Mouse (Mus musculus) brown adipose tissue, adult 24 weeks (tissue): ENCODE results near the gene Carns1. TPM values are rescaled to one million over a fixed set of nuclear protein-coding genes. Genes with fewer than 3 reads are reported as not detected.

Source experiments
- H3K27ac ChIP-seq: fragments of 200-500 bp; replicated peaks from 2 replicates; pipeline ENCODE4 v1.5.1; 2012; ENCODE audit warnings: low read depth, mild to moderate bottlenecking, low read length
- H3K4me1 ChIP-seq: fragments of 200-500 bp; 2 replicates; pipeline ENCODE4 v1.6.1; 2012; ENCODE audit warnings: low read length, mixed read lengths; ENCODE audit not compliant: control insufficient read depth, insufficient read depth, insufficient read length
- H3K4me3 ChIP-seq: fragments of 200-500 bp; 2 replicates; pipeline ENCODE4 v1.5.1; 2012; ENCODE audit warnings: low read depth, mild to moderate bottlenecking, low read length, moderate library complexity; ENCODE audit not compliant: insufficient read depth
- polyA plus RNA-seq: library from polyadenylated mRNA; stranded (reverse); fragments of >200 nt; gene quantifications from 2 replicates; pipeline ENCODE4 v1.2.4, GENCODE M21; 2012; ENCODE audit not compliant: missing spikeins, insufficient read depth, insufficient read length

The Carns1 gene
- polyA plus RNA-seq, 1 experiment: 3.1 TPM

GRCm38 (mm10) chr19:4151898-4152297 lies 23.4 kb downstream of the Carns1 start:
- Histone ChIP-seq H3K4me3 (no peak overlapping the region), H3K27ac (no peak overlapping the region), H3K4me1 (peaks cover 26% of the 10 kb centered on the region)

GRCm38 (mm10) chr19:4151488-4151860 lies 23.8 kb downstream of the Carns1 start:
- no peak overlapping the region for H3K27ac ChIP-seq
- no peak overlapping the region for H3K4me3 ChIP-seq

GRCm38 (mm10) chr19:4150567-4151487 lies 24.5 kb downstream of the Carns1 start:
- Histone ChIP-seq H3K27ac (no peak overlapping the region), H3K4me1 (peaks cover 31% of the 10 kb centered on the region), H3K4me3 (no peak overlapping the region)

More at GRCm38 (mm10) chr19:4151488-4151860, 23.8 kb downstream of the Carns1 start:
- peaks cover 28% of the 10 kb centered on the region for H3K4me1 ChIP-seq

GRCm38 (mm10) chr19:4149764-4150461 lies 25.4 kb downstream of the Carns1 start:
- H3K4me3 ChIP-seq: peak overlapping the region; percentile 80
- no peak overlapping the region for H3K27ac ChIP-seq
- H3K4me1 ChIP-seq: peaks cover 36% of the 10 kb centered on the region

GRCm38 (mm10) chr19:4149283-4149682 lies 26.0 kb downstream of the Carns1 start:
- H3K4me3 ChIP-seq: peak overlapping the region; percentile 80
- peak overlapping the region; percentile 71; the same call in 1 of the 2 replicates for H3K27ac ChIP-seq
- peaks cover 42% of the 10 kb centered on the region for H3K4me1 ChIP-seq

- Histone ChIP-seq H3K4me1 (peaks cover 47% of the 10 kb centered on the region), H3K27ac (peak overlapping the region; percentile 71), H3K4me3 (peak overlapping the region; percentile 80)
These were observed 26.5 kb downstream of the Carns1 start for GRCm38 (mm10) chr19:4148819-4149218.

GRCm38 (mm10) chr19:4148491-4148806 lies 26.8 kb downstream of the Carns1 start, which contains the start of gene Coro1b:
TSS of gene Coro1b (plus strand) at chr19:4148619.
- Histone ChIP-seq H3K4me3 (peak within 1 kb of the TSS; percentile 80), H3K4me1 (peaks cover 51% of the 10 kb centered on the region), H3K27ac (peak within 1 kb of the TSS; percentile 76)

GRCm38 (mm10) chr19:4147782-4148490 lies 27.3 kb downstream of the Carns1 start:
- Histone ChIP-seq H3K4me3 (peak overlapping the region; percentile 32), H3K4me1 (peaks cover 50% of the 10 kb centered on the region), H3K27ac (peak overlapping the region; percentile 76)

GRCm38 (mm10) chr19:4147022-4147405 lies 28.3 kb downstream of the Carns1 start:
- Histone ChIP-seq H3K4me3 (no peak overlapping the region), H3K27ac (peak overlapping the region; percentile 76), H3K4me1 (peaks cover 54% of the 10 kb centered on the region)

GRCm38 (mm10) chr19:4146366-4147021 lies 28.8 kb downstream of the Carns1 start:
- Histone ChIP-seq H3K4me1 (peaks cover 54% of the 10 kb centered on the region), H3K27ac (peak overlapping the region; percentile 70), H3K4me3 (no peak overlapping the region)

- H3K27ac ChIP-seq: peak overlapping the region; percentile 27; the same call in 1 of the 2 replicates
These were observed 29.3 kb downstream of the Carns1 start for GRCm38 (mm10) chr19:4145936-4146335.

GRCm38 (mm10) chr19:4144550-4145498 lies 30.5 kb downstream of the Carns1 start:
- peak overlapping the region; percentile 69 for H3K27ac ChIP-seq
- peaks cover 51% of the 10 kb centered on the region for H3K4me1 ChIP-seq
- H3K4me3 ChIP-seq: no peak overlapping the region

More at GRCm38 (mm10) chr19:4145936-4146335, 29.3 kb downstream of the Carns1 start:
- Histone ChIP-seq H3K4me1 (peaks cover 54% of the 10 kb centered on the region), H3K4me3 (no peak overlapping the region)

GRCm38 (mm10) chr19:4143759-4144268 lies 31.5 kb downstream of the Carns1 start, which contains the start of gene Cabp4:
TSS of gene Cabp4 (minus strand) at chr19:4144033.
- Histone ChIP-seq H3K4me3 (no peak within 1 kb of the TSS), H3K27ac (peak within 1 kb of the TSS; percentile 69), H3K4me1 (peaks cover 44% of the 10 kb centered on the region)
